Mouse (Mus musculus): ENCODE data around the gene Rwdd2b. TPM values are rescaled to one million over a fixed set of nuclear protein-coding genes. Genes with fewer than 3 reads are reported as not detected.

Gene Rwdd2b
- total and polyA plus RNA-seq, 2 experiments from 2014 or later: 4.0 to 9.1 TPM

DNA sequence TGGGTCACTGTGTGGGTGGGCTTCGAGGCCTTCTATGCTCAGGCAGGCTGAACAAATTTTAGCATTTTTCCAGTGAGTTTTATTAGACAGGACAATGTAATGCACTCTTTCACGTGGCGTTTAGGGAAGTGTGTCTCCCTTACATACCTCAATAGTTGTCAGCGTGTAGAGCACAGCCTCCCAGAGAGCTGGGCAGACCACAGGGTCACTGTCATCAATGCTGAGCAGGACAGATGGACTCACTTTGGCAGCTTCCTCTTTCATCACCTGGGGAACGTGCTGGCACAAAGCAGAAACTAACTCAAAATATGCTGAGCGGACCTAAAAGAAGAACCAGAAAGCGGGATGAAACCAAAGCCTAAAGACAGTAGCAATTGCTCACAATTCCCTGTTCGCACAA, 19.7 kb downstream of the Rwdd2b start:
- Histone ChIP-seq H3K36me3 (replicated peaks; ENCODE audit: control insufficient read depth, insufficient read depth, low read length) (peaks cover 95% of the 10 kb centered on the region), H3K9me3 (replicated peaks; ENCODE audit: control insufficient read depth, low read length) (0 out of 2 replicates have a peak, but pooled peaks cover 8% of the 10 kb centered on the region), H3K9ac (replicated peaks; ENCODE audit: low read depth, low read length) (no peak overlapping the region), H3K4me1 (ENCODE audit: control insufficient read depth, insufficient read depth) (no peaks in the 10 kb centered on the region), H3K27me3 (ENCODE audit: control insufficient read depth, insufficient read depth, low read length) (no peaks in the 10 kb centered on the region), H3K27ac (ENCODE audit: low read depth) (no peak overlapping the region), H3K4me3 (ENCODE audit: low read depth, low read length) (no peak overlapping the region), H3K4me2 (ENCODE audit: low read depth, low read length) (no peak overlapping the region)
- WGBS: 92% methylated on average over 8 of the region's 8 CpGs
- no peak for DNase-seq (ENCODE audit: low spot score)
- ATAC-seq (ENCODE audit: insufficient read depth, low read depth): no peak
- TF ChIP-seq EP300 (IDR thresholded peaks at IDR 0.05; ENCODE audit: low read depth) (no peak), CTCF (IDR thresholded peaks at IDR 0.05; ENCODE audit: low read depth) (no peak)

DNA sequence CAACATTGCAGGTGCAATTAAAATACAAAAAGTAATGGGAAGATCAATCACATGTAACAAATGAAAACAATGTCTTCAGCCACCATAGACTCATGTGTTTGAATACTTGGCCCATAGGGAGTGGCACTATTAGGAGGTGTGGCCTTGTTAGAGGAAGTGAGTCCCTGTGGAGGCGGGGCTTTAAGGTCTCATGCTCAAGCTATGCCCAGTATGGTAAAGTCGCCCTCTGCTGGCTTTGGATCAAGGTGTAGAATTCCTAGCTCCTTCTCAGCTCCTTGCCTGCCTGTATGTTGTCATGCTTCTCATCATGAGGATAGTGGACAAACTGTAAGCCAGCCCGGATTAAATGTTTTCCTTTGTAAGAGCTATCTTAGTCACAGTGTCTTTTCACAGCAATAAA, 35.4 kb downstream of the Rwdd2b start:
- 85% methylated on average over 3 of the region's 3 CpGs for WGBS
- no peaks in the 10 kb centered on the region for H3K4me1 ChIP-seq (ENCODE audit: control insufficient read depth, insufficient read depth)
- no peaks in the 10 kb centered on the region for H3K9me3 ChIP-seq (replicated peaks; ENCODE audit: control insufficient read depth, low read length)
- no peak overlapping the region for H3K9ac ChIP-seq (replicated peaks; ENCODE audit: low read depth, low read length)
- ATAC-seq (ENCODE audit: insufficient read depth, low read depth): no peak
- DNase-seq (ENCODE audit: low spot score): peak; percentile 12
- H3K27ac ChIP-seq (ENCODE audit: low read depth): no peak overlapping the region
- H3K4me2 ChIP-seq (ENCODE audit: low read depth, low read length): no peak overlapping the region
- TF ChIP-seq CTCF (IDR thresholded peaks at IDR 0.05; ENCODE audit: low read depth) (no peak), EP300 (IDR thresholded peaks at IDR 0.05; ENCODE audit: low read depth) (no peak)
- H3K4me3 ChIP-seq (ENCODE audit: low read depth, low read length): no peak overlapping the region
- H3K27me3 ChIP-seq (ENCODE audit: control insufficient read depth, insufficient read depth, low read length): no peaks in the 10 kb centered on the region
- peaks cover 90% of the 10 kb centered on the region for H3K36me3 ChIP-seq (replicated peaks; ENCODE audit: control insufficient read depth, insufficient read depth, low read length)

DNA sequence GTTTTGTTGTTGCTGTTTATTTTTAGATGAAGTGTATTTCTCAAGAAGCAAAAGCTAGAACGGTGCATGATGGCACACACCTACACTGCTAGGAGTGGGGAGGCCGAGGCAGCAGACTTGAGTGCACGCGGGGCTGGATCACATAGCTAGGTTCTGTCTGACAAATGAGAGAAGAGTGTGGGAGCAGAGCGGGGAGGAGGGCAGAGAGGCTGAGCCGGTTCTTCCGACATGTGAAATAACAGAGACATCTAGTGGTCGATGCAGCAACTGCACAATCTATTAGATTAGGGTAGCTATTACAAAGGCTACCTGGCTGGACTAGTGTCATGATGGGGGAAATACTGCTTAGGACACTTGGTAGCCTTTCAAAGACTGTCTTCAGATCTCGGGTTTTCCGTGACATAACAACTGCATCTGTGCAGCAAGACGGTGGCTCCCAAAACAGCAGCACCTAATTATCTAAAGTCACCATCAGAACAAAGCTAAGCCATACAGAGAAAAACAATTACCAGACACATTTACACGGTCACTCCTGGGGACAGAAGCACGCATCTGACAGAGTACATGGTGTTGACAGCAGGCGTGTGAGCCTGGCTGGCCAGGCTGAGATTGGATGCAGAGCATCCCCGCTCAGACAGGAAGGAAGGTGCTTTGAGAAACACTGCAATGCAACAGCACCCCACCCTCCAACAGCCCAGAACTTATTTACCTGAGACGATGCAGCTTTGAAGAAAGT, 46.4 kb downstream of the Rwdd2b start:
- peaks cover 56% of the 10 kb centered on the region for H3K36me3 ChIP-seq (replicated peaks; ENCODE audit: control insufficient read depth, insufficient read depth, low read length)
- peak; percentile 87 for ATAC-seq (ENCODE audit: insufficient read depth, low read depth)
- no peaks in the 10 kb centered on the region for H3K9me3 ChIP-seq (replicated peaks; ENCODE audit: control insufficient read depth, low read length)
- no peaks in the 10 kb centered on the region for H3K4me1 ChIP-seq (ENCODE audit: control insufficient read depth, insufficient read depth)
- H3K27ac ChIP-seq (ENCODE audit: low read depth): 0 out of 2 replicates have a peak overlapping the region, but pooled peaks have one; percentile 5
- H3K27me3 ChIP-seq (ENCODE audit: control insufficient read depth, insufficient read depth, low read length): no peaks in the 10 kb centered on the region
- 28% methylated on average over 16 of the region's 16 CpGs for whole genome bisulfite sequencing
- peak; percentile 83 for TF ChIP-seq CTCF (IDR thresholded peaks at IDR 0.05; ENCODE audit: low read depth)
- TF ChIP-seq EP300 (IDR thresholded peaks at IDR 0.05; ENCODE audit: low read depth): no peak
- no peak overlapping the region for H3K4me3 ChIP-seq (ENCODE audit: low read depth, low read length)
- no peak overlapping the region for H3K9ac ChIP-seq (replicated peaks; ENCODE audit: low read depth, low read length)
- no peak overlapping the region for H3K4me2 ChIP-seq (ENCODE audit: low read depth, low read length)
- DNase-seq (ENCODE audit: low spot score): peak; percentile 82

DNA sequence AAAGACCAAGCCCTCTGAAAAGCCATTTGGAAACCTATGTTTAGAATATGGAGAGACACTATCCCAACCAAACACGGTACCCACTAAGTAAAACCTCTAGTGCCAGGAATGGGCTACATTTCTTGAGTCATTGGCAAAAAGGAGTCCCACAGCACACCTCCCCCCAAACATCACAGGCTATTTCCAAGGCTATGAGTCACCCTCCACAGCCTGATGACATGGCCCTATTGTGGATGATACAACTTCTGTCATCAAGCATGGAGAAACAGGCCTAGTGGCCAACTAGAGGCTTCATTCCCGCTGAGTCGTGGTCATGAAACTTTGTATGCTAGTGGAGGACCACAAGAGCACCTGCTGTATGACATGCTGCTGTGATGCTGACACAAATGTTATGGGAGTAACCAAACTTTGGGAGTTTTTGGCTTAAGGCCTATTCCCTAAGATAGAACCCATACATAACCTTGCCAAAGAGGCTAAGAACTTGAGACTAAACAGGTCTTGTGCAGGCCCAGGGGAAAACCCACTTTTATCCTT, 52.9 kb downstream of the Rwdd2b start:
- Histone ChIP-seq H3K27me3 (ENCODE audit: control insufficient read depth, insufficient read depth, low read length) (no peaks in the 10 kb centered on the region), H3K4me3 (ENCODE audit: low read depth, low read length) (no peak overlapping the region), H3K36me3 (replicated peaks; ENCODE audit: control insufficient read depth, insufficient read depth, low read length) (peaks cover 50% of the 10 kb centered on the region), H3K4me2 (ENCODE audit: low read depth, low read length) (no peak overlapping the region), H3K4me1 (ENCODE audit: control insufficient read depth, insufficient read depth) (0 out of 2 replicates have a peak, but pooled peaks cover 6% of the 10 kb centered on the region), H3K9me3 (replicated peaks; ENCODE audit: control insufficient read depth, low read length) (no peaks in the 10 kb centered on the region), H3K27ac (ENCODE audit: low read depth) (no peak overlapping the region), H3K9ac (replicated peaks; ENCODE audit: low read depth, low read length) (no peak overlapping the region)
- WGBS: 72% methylated on average over 3 of the region's 3 CpGs
- DNase-seq (ENCODE audit: low spot score) (no peak), ATAC-seq (ENCODE audit: insufficient read depth, low read depth) (peak; percentile 58; the same call in 1 of the 2 replicates)
- TF ChIP-seq CTCF (IDR thresholded peaks at IDR 0.05; ENCODE audit: low read depth) (no peak), EP300 (IDR thresholded peaks at IDR 0.05; ENCODE audit: low read depth) (no peak)

DNA sequence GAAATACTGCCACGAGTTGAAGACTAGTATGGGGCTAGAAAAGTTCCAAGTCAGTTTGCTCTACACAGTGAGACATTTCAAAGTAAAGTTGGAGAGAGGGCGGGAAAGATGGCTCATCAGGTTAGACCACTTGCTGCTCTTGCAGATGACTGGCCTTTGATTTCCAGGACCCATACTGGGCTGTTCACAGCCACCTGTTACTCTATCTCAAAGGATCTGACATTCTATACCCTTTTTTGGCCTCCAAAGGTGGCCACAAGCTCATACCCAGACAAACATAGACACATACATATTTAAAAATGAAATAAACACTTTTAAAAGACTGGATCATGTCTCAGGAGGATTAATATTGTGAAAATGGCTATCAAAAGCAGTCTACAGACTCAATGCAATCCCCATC, 56.0 kb downstream of the Rwdd2b start:
- no peak overlapping the region for H3K9ac ChIP-seq (replicated peaks; ENCODE audit: low read depth, low read length)
- H3K27me3 ChIP-seq (ENCODE audit: control insufficient read depth, insufficient read depth, low read length): no peaks in the 10 kb centered on the region
- no peak for TF ChIP-seq CTCF (IDR thresholded peaks at IDR 0.05; ENCODE audit: low read depth)
- no peak for TF ChIP-seq EP300 (IDR thresholded peaks at IDR 0.05; ENCODE audit: low read depth)
- ATAC-seq (ENCODE audit: insufficient read depth, low read depth) (no peak), DNase-seq (ENCODE audit: low spot score) (no peak)
- 89% methylated on average over 2 of the region's 2 CpGs for WGBS
- no peak overlapping the region for H3K27ac ChIP-seq (ENCODE audit: low read depth)
- H3K9me3 ChIP-seq (replicated peaks; ENCODE audit: control insufficient read depth, low read length): no peaks in the 10 kb centered on the region
- H3K36me3 ChIP-seq (replicated peaks; ENCODE audit: control insufficient read depth, insufficient read depth, low read length): peaks cover 77% of the 10 kb centered on the region
- 0 out of 2 replicates have a peak, but pooled peaks cover 6% of the 10 kb centered on the region for H3K4me1 ChIP-seq (ENCODE audit: control insufficient read depth, insufficient read depth)
- no peak overlapping the region for H3K4me2 ChIP-seq (ENCODE audit: low read depth, low read length)
- H3K4me3 ChIP-seq (ENCODE audit: low read depth, low read length): no peak overlapping the region

Other genes with a start within 250 kb of the Rwdd2b start
- 13.9 and 20.9 TPM in 2 replicates for gene N6amt1, start 86.4 kb downstream of the Rwdd2b start, total RNA-seq (2014; rRNA removed; ENCODE audit: low replicate concordance)
- gene N6amt1, start 86.4 kb downstream of the Rwdd2b start, polyA plus RNA-seq (2015; fragmentation: Nextera tagmentation; extraction: Ambion mirVana): 33.9 and 40.4 TPM in 2 replicates
- gene Ltn1, start 8.0 kb downstream of the Rwdd2b start, total RNA-seq (2014; rRNA removed; ENCODE audit: low replicate concordance): 10.5 and 12.9 TPM in 2 replicates
- 10.8 and 11.2 TPM in 2 replicates for gene Ltn1, start 8.0 kb downstream of the Rwdd2b start, polyA plus RNA-seq (2015; fragmentation: Nextera tagmentation; extraction: Ambion mirVana)
- gene Usp16, start 14.1 kb upstream of the Rwdd2b start, total RNA-seq (2014; rRNA removed; ENCODE audit: low replicate concordance): 76.8 and 220 TPM in 2 replicates
- 36.1 and 40.8 TPM in 2 replicates for gene Usp16, start 14.1 kb upstream of the Rwdd2b start, polyA plus RNA-seq (2015; fragmentation: Nextera tagmentation; extraction: Ambion mirVana)
- 89.7 and 126 TPM in 2 replicates for gene Cct8, start 55.3 kb upstream of the Rwdd2b start, total RNA-seq (2014; rRNA removed; ENCODE audit: low replicate concordance)
- gene Cct8, start 55.3 kb upstream of the Rwdd2b start, polyA plus RNA-seq (2015; fragmentation: Nextera tagmentation; extraction: Ambion mirVana): 202 and 213 TPM in 2 replicates
- gene Map3k7cl, start 112.8 kb upstream of the Rwdd2b start, total RNA-seq (2014; rRNA removed; ENCODE audit: low replicate concordance): 0.43 and 3.6 TPM in 2 replicates
- gene Map3k7cl, start 112.8 kb upstream of the Rwdd2b start, polyA plus RNA-seq (2015; fragmentation: Nextera tagmentation; extraction: Ambion mirVana): 0.73 and 1.0 TPM in 2 replicates

Data from heart, postnatal 0 days (tissue).